Mouse (Mus musculus) forebrain, embryonic 10.5 days (tissue): ENCODE measurements at regions not wholly inside any gene's neighbourhood (a gene's known extent, or its start where the extent isn't known, plus 50 kb on each side); places are given as distances from the start of the nearest gene placed in this dataset.

Source experiments
- DNase-seq: peaks from one replicate; pipeline ENCODE4 v3.0.0-alpha.2; 2017; ENCODE audit warnings: low spot score; ENCODE audit errors: extremely low spot score
- H3K27ac ChIP-seq: fragments of 300-500 bp; sonication (generic); 2 replicates; pipeline ENCODE4 v1.5.1; 2016; ENCODE audit warnings: mild to moderate bottlenecking
- H3K27me3 ChIP-seq: fragments of 300-500 bp; sonication (generic); 2 replicates; pipeline ENCODE4 v1.6.1; 2016; ENCODE audit warnings: mild to moderate bottlenecking; ENCODE audit not compliant: poor library complexity, severe bottlenecking
- H3K36me3 ChIP-seq: fragments of 300-500 bp; sonication (generic); replicated peaks from 2 replicates; pipeline ENCODE4 v1.6.1; 2016; ENCODE audit warnings: mild to moderate bottlenecking, moderate library complexity
- H3K4me1 ChIP-seq: fragments of 300-500 bp; sonication (generic); 2 replicates; pipeline ENCODE4 v1.6.1; 2016
- H3K4me3 ChIP-seq: fragments of 300-500 bp; sonication (generic); 2 replicates; pipeline ENCODE4 v1.5.1; 2016; ENCODE audit warnings: mild to moderate bottlenecking, moderate library complexity
- H3K9me3 ChIP-seq: fragments of 300-500 bp; sonication (generic); 2 replicates; pipeline ENCODE4 v1.6.1; 2016; ENCODE audit warnings: mild to moderate bottlenecking, moderate library complexity
- WGBS: fragments of 180-500 bp; shearing (Covaris S2); methylation state at CpG from one replicate; pipeline ENCODE4 v1.1.7; 2016; 5-methylcytosine and 5-hydroxymethylcytosine counted together

DNA sequence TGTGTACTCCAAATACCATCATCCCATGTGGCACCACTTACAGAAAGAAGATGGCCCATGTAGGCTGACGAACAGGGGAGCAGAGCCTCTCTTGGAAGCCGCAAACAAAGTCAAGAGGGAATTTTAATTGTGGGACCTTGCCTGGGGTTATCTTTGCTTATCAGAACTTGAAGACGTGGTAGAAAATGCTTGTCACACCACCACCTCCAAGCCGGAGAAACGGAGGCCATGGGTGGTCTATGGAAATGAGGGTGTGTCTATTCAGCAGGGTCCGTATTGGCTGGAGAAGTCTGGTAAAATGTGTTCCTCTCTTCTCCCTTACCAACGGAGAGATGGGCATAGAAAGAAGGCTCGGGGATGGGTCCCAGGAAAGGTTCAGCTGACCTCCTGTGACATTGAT is 313.6 kb downstream of the Sox9 start:
- H3K36me3 ChIP-seq, result no peaks in the 10 kb centered on the region
- H3K4me1 ChIP-seq, result peaks cover 27% of the 10 kb centered on the region
- whole genome bisulfite sequencing, result 88% methylated on average over 8 of the region's 8 CpGs
- peaks cover 5% of the 10 kb centered on the region; the same call in 1 of the 2 replicates for H3K9me3 ChIP-seq
- H3K27me3 ChIP-seq, result no peaks in the 10 kb centered on the region
- H3K4me3 ChIP-seq, result no peak overlapping the region
- H3K27ac ChIP-seq, result no peak overlapping the region
- no peak for DNase-seq

DNA sequence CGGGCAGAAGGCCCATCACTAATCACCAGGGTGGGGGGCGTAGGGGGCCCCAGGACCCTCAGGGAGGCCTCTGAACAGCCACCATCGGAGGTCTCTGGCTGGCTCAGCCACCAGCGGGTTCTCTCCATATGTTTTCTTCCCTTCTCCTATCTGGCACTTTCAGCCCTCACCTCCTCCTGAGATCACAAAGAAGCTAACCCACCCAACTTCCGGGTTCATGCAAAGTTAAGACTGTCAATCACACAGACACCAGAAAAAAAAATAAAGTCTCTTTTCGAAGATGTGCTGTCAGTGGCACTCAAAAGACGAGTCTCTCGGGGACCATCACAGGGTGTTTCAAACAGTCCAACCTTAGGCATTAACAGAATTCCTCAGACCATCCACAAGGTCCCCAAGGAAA is 314.2 kb downstream of the Sox9 start:
- peak overlapping the region; percentile 58; the same call in 1 of the 2 replicates for H3K27ac ChIP-seq
- H3K4me3 ChIP-seq, result no peak overlapping the region
- H3K4me1 ChIP-seq, result peaks cover 33% of the 10 kb centered on the region
- no peak for DNase-seq
- H3K36me3 ChIP-seq, result no peaks in the 10 kb centered on the region
- 79% methylated on average over 8 of the region's 8 CpGs for WGBS
- H3K9me3 ChIP-seq, result peaks cover 5% of the 10 kb centered on the region; the same call in 1 of the 2 replicates
- no peaks in the 10 kb centered on the region for H3K27me3 ChIP-seq

DNA sequence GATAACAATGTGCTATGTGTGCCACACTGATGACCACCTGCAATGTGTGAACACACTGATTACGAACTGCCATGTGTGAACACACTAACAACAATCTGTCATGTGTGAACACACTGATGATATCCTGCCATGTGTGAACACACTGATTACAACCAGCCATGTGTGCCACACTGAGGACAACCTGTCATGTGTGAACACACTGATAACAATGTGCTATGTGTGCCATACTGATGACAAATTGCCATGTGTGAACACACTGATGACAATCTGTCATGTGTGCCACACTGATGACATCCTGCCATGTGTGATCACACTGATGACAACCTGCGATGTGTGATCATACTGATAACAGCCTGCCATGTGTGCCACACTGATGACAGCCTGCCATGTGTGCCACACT is 316.3 kb downstream of the Sox9 start:
- 94% methylated on average over 2 of the region's 2 CpGs for WGBS
- H3K4me1 ChIP-seq, result peaks cover 39% of the 10 kb centered on the region
- no peaks in the 10 kb centered on the region for H3K36me3 ChIP-seq
- no peak overlapping the region for H3K27ac ChIP-seq
- no peak overlapping the region for H3K4me3 ChIP-seq
- H3K27me3 ChIP-seq, result no peaks in the 10 kb centered on the region
- no peaks in the 10 kb centered on the region for H3K9me3 ChIP-seq
- DNase-seq, result no peak

DNA sequence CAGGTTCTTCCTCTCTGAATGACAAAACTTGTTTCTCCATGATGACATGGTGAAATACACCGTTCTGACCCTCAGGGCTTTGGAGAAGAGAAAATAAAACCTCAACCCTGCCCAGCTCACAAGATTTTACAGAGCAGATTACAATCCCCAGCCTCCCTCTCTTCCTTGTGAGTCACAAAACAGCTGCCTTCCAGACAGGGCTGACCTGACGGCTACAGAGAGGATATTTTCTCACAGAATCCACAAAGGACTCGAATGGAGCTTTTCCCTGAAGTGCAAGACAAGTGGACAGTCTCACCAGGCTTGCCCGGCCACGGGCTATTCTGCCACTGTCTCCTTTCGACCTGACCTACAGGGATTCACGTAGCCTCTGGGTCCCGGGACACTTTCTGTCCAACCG is 318.8 kb downstream of the Sox9 start:
- H3K4me3 ChIP-seq, result no peak overlapping the region
- DNase-seq, result no peak
- H3K9me3 ChIP-seq, result no peaks in the 10 kb centered on the region
- 29% methylated on average over 9 of the region's 9 CpGs for WGBS
- H3K27me3 ChIP-seq, result no peaks in the 10 kb centered on the region
- peak overlapping the region; percentile 69 for H3K27ac ChIP-seq
- H3K4me1 ChIP-seq, result peaks cover 58% of the 10 kb centered on the region
- H3K36me3 ChIP-seq, result no peaks in the 10 kb centered on the region

DNA sequence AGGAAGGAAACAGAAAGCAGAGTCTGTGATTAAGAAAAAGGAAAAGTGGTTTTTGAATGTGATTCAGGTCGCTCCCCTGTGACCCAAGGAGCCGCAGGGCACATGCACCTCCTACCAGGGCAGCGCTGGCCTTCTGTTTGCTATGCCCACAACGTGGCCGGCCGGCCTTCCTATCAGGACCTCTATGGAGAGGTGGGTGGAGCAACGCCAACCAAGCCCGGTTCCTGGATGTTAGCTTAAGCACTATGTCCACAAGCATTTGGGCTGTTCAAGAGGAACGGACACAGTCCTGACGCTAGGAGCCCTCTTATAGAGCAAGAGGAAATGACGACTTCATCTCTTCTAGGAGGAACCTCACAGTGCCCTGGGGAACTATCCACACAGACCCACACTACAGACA is 319.5 kb downstream of the Sox9 start:
- Histone ChIP-seq H3K36me3 (no peaks in the 10 kb centered on the region), H3K4me3 (no peak overlapping the region), H3K27ac (peak overlapping the region; percentile 69), H3K4me1 (peaks cover 52% of the 10 kb centered on the region), H3K27me3 (no peaks in the 10 kb centered on the region), H3K9me3 (no peaks in the 10 kb centered on the region)
- DNase-seq, result no peak
- WGBS, result 67% methylated on average over 11 of the region's 11 CpGs

DNA sequence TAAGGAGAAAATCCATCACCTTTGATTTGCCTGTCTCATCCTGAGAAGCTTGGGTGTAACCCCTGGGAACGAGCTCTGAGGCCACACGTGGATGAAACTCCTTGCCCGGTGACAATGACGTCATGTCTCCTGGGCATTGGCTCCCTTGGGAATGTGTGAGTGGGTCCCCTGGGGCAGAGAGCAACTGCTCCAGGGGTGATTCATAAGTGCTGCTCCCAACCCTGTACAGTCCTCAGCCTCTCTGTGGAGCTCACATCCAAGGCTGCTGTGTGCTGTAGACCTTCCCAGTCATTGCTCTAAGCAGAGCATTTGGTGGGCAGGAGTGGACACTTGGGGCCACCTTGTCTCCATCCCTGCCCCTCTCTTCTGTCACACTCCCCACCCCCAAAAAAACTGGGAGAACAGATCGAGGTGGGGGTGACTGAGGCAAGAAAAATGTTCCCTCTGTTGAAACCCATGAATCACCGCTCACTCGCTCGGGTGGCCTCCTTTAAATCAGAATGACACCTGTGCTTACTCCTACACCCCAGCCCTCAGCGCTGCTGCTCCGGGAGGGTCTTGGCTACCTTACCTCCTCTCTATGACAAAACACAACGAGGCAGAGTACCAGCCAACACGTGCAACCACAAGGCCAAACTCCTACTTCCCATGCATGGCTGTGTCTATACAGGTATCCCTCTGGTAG is 321.3 kb downstream of the Sox9 start:
- Histone ChIP-seq H3K9me3 (no peaks in the 10 kb centered on the region), H3K36me3 (no peaks in the 10 kb centered on the region), H3K27me3 (no peaks in the 10 kb centered on the region), H3K4me3 (no peak overlapping the region), H3K27ac (peak overlapping the region; percentile 21; the same call in 1 of the 2 replicates), H3K4me1 (peaks cover 67% of the 10 kb centered on the region)
- 92% methylated on average over 12 of the region's 12 CpGs for WGBS
- no peak for DNase-seq

DNA sequence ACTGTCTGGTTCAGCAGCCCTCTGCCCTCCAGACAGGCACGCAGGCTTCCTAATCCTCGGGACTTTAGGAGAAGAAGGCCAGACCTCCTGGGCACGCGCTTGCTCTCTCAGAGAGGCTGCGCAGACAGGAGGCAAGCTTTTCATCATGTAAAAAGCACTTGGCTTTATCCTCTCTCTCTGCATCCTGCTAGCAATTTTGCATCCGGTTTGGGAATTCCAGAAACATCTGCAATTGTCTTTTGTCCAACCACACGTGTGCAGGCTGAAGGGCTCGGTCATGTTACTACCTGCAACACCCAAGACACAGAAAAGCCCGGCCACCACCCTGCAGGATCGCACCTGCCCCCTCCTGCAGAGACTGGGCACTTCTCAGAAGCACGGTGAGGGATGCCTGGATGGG is 323.3 kb downstream of the Sox9 start:
- Histone ChIP-seq H3K4me3 (no peak overlapping the region), H3K27ac (peak overlapping the region; percentile 49; the same call in 1 of the 2 replicates), H3K36me3 (no peaks in the 10 kb centered on the region), H3K9me3 (no peaks in the 10 kb centered on the region), H3K4me1 (peaks cover 75% of the 10 kb centered on the region), H3K27me3 (no peaks in the 10 kb centered on the region)
- WGBS, result 82% methylated on average over 11 of the region's 11 CpGs
- DNase-seq, result no peak

DNA sequence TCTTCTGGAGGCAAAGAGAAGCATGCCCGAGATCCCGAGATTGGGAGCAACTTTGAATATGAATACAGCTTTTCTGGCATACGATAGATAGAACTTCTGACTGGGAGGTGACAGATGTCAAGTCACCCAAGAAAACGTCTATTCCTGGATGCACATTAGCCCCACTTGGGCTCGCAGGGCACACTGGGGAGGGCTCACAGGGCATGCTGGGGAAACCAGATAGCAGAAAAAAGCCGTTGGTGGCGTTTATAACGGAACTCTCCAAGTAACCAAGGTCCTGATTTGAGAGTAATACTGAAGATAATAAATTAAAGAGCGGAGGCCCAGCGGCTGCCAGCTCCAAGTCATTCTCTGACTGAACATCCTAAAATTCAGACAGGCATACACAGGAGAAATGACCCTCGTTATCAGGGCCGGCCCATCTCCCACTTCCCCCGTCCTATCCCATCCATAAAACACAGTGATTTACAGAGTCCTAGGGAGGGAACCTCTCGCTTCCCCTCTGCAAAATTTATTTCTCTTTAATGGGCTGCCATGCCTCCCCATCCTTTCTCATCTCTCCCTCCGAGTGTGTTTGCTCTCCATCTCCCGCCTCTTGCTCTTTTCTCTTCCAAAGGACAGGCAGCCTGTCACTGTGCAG is 325.3 kb downstream of the Sox9 start:
- Histone ChIP-seq H3K9me3 (no peaks in the 10 kb centered on the region), H3K4me3 (no peak overlapping the region), H3K27me3 (no peaks in the 10 kb centered on the region), H3K36me3 (no peaks in the 10 kb centered on the region), H3K27ac (no peak overlapping the region), H3K4me1 (peaks cover 64% of the 10 kb centered on the region)
- DNase-seq, result no peak
- WGBS, result 79% methylated on average over 16 of the region's 16 CpGs

DNA sequence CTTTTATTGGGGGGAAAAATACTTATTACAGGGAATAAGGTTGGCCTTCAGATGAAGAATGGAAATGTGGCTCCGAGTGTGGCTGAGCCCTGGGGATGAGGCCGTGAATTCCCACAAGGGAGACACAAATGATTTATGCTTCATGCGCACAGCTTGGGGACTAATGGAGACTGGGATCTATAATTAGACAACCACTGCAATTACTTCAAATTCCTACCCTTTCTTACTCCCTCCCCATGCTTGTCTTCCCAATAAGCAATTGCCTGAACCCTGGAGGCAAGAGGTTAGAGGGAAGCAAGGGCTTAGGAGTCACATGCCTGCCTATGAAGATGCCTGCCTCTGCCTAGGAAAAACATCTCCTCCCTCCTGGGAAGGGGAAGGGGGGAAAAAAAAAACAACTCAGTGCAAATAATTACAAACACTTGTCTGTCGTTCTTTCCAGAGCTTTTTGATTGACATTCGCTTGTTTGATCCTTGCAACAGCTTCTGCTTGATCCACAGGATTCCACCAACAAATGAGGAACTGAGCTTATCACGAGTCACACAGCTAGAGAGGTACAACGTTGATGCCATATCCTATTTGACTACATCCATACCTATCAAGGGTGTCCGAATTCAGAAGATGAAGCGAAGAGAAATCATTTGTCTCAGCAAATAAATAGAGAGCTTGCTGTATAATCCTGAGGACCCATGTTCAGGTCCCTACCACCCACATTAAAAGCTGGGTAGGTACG is 326.1 kb downstream of the Sox9 start:
- H3K27me3 ChIP-seq, result no peaks in the 10 kb centered on the region
- WGBS, result 72% methylated on average over 10 of the region's 10 CpGs

DNA sequence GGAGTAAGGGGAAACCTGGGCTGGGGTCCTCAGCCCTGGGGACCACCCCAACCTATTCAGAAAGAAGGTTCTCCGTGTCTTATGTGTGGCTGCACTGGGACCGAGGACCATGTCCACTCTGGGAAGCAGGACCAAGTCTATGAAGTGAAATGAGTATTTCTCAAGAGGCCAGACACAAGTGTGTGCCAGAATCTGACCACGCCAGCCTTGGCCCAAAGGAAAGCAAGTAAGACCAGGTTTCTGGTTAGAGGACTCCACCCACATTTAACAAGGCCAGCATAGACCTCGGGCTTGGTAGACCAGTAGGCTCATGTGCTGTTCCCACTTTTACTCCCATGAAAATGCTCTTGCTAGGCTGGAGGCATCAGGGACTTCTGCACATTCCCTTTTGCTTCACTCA is 327.1 kb downstream of the Sox9 start:
- 90% methylated on average over 4 of the region's 4 CpGs for WGBS
- Histone ChIP-seq H3K4me1 (peaks cover 60% of the 10 kb centered on the region), H3K36me3 (no peaks in the 10 kb centered on the region), H3K4me3 (no peak overlapping the region), H3K27ac (no peak overlapping the region), H3K9me3 (no peaks in the 10 kb centered on the region), H3K27me3 (no peaks in the 10 kb centered on the region)
- DNase-seq, result no peak

More for the DNA sequence above, 326.1 kb downstream of the Sox9 start:
- no peak overlapping the region for H3K27ac ChIP-seq
- H3K36me3 ChIP-seq, result no peaks in the 10 kb centered on the region
- no peak for DNase-seq
- no peak overlapping the region for H3K4me3 ChIP-seq
- peaks cover 58% of the 10 kb centered on the region for H3K4me1 ChIP-seq
- no peaks in the 10 kb centered on the region for H3K9me3 ChIP-seq

DNA sequence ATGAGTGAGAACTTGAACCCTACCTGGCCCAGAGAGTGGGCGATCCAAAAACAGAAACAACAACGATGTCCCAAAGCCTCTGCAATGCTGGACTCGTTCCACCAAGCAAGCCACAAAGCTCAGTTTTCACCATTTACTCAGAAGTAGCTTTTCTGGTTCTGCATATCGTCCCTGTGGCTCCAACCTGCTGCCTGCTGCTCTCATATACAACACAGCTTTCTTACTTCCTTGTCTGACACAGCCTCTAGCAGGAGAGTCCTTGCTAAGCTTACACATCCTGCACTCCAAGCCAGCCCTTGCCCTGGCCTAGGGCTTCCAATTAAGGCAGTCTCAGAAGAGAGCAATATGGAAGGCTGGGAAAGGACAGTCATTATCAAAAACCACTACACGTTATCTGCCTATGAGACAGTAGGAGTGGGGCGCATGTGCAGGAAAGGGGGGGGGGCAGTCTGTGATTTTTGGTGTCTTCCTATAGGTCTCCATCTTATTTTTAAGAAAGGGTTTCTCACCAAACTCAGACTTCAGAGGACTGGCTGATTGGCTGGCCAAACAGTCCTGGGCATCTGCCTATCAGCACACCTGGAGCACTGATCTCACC is 331.3 kb downstream of the Sox9 start:
- no peak for DNase-seq
- Histone ChIP-seq H3K27me3 (no peaks in the 10 kb centered on the region), H3K9me3 (no peaks in the 10 kb centered on the region), H3K36me3 (peaks cover 4% of the 10 kb centered on the region; the same call in 1 of the 2 replicates), H3K4me3 (no peak overlapping the region), H3K4me1 (peaks cover 38% of the 10 kb centered on the region), H3K27ac (no peak overlapping the region)
- WGBS, result 87% methylated on average over 6 of the region's 6 CpGs

DNA sequence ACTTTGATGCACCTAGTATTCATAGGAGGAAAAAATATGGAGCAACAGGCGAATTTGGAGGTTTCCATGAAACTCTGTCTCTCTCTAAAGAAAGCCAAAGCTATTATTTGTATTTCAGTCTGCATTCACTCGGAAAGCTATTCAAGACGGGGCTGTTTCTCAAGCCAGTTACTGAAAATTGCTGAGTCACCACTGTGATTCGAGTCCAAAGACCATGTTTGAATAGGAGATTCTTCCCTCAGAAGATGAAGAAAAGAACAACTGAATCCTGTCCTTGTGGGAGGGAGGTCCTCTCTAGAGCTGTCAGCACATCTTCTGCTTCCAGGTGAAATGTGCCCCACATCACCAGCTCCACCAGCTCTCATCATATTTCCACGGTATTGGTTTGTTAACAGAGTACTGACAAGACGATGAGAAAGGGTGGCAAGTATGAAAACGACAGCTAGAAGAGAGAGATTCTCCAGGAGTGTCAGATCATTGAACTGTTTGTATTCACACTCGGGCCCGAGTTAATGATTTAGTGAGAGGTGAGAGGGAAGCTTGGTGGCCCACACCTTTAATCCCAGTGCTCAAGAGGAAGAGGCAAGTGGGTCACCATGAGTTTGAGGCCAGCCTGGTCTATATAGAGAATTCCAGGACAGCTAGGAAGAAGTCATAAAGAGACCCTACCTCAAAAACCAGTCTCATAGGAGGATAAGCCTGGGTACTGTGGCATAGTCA is 335.3 kb downstream of the Sox9 start:
- WGBS, result 88% methylated on average over 9 of the region's 9 CpGs
- DNase-seq, result no peak
- Histone ChIP-seq H3K27ac (no peak overlapping the region), H3K4me3 (no peak overlapping the region), H3K9me3 (no peaks in the 10 kb centered on the region), H3K36me3 (peaks cover 4% of the 10 kb centered on the region; the same call in 1 of the 2 replicates), H3K4me1 (peaks cover 44% of the 10 kb centered on the region), H3K27me3 (no peaks in the 10 kb centered on the region)
